Mouse (Mus musculus) midbrain, embryonic 14.5 days (tissue): ENCODE measurements around the gene Rab11fip4. TPM values are rescaled to one million over a fixed set of nuclear protein-coding genes. Genes with fewer than 3 reads are reported as not detected.

Experiments used
- ATAC-seq: fragments of 200-750 bp; cut with Nextera tagmentation; 2 replicates; pipeline ENCODE4 v1.8.0; 2017; ENCODE audit warnings: moderate number of reproducible peaks, moderate library complexity; ENCODE audit not compliant: low FRiP score, low TSS enrichment
- DNase-seq: peaks from one replicate; pipeline ENCODE4 v3.0.0-alpha.2; 2015
- H3K27ac ChIP-seq: fragments of 300-500 bp; sonication (generic); replicated peaks from 2 replicates; pipeline ENCODE4 v1.5.1; 2014; ENCODE audit warnings: mild to moderate bottlenecking, low read depth, low read length, moderate library complexity
- H3K27me3 ChIP-seq: fragments of 300-500 bp; sonication (generic); 2 replicates; pipeline ENCODE4 v1.6.1; 2014; ENCODE audit warnings: low read length, control low read depth, mixed read lengths; ENCODE audit not compliant: control insufficient read depth, insufficient read depth
- H3K36me3 ChIP-seq: fragments of 300-500 bp; sonication (generic); 2 replicates; pipeline ENCODE4 v1.6.1; 2014; ENCODE audit warnings: low read length, control low read depth; ENCODE audit not compliant: control insufficient read depth, insufficient read depth
- H3K4me1 ChIP-seq: fragments of 300-500 bp; sonication (generic); 2 replicates; pipeline ENCODE4 v1.6.1; 2014; ENCODE audit warnings: mild to moderate bottlenecking, antibody characterized with exemption, low read length, control low read depth; ENCODE audit not compliant: control insufficient read depth, insufficient read depth
- H3K4me2 ChIP-seq: fragments of 300-500 bp; sonication (generic); 2 replicates; pipeline ENCODE4 v1.6.1; 2014; ENCODE audit warnings: mild to moderate bottlenecking, low read length, moderate library complexity
- H3K4me3 ChIP-seq: fragments of 300-500 bp; sonication (generic); replicated peaks from 2 replicates; pipeline ENCODE4 v1.5.1; 2014; ENCODE audit warnings: low read depth, low read length
- H3K9ac ChIP-seq: fragments of 300-500 bp; sonication (generic); replicated peaks from 2 replicates; pipeline ENCODE4 v1.6.1; 2014; ENCODE audit warnings: mild to moderate bottlenecking, low read length, moderate library complexity
- H3K9me3 ChIP-seq: fragments of 300-500 bp; sonication (generic); 2 replicates; pipeline ENCODE4 v1.6.1; 2016; ENCODE audit warnings: low read length, control low read depth, mixed read lengths; ENCODE audit not compliant: control insufficient read depth
- WGBS: fragments of 180-500 bp; shearing (Covaris S2); extraction: QIAGEN DNeasy Blood & Tissue Kit; methylation state at CpG from one replicate; pipeline ENCODE4 v1.1.7; 2014; 5-methylcytosine and 5-hydroxymethylcytosine counted together
- polyA plus RNA-seq: library from polyadenylated mRNA; unstranded; fragments of >200 nt; fragmentation: Nextera tagmentation; extraction: Ambion mirVana; gene quantifications from 2 replicates; pipeline ENCODE4 v1.2.1, GENCODE M21; 2014

The Rab11fip4 gene
- polyA plus RNA-seq, 1 experiment from 2014 or later: 24.4 TPM

DNA sequence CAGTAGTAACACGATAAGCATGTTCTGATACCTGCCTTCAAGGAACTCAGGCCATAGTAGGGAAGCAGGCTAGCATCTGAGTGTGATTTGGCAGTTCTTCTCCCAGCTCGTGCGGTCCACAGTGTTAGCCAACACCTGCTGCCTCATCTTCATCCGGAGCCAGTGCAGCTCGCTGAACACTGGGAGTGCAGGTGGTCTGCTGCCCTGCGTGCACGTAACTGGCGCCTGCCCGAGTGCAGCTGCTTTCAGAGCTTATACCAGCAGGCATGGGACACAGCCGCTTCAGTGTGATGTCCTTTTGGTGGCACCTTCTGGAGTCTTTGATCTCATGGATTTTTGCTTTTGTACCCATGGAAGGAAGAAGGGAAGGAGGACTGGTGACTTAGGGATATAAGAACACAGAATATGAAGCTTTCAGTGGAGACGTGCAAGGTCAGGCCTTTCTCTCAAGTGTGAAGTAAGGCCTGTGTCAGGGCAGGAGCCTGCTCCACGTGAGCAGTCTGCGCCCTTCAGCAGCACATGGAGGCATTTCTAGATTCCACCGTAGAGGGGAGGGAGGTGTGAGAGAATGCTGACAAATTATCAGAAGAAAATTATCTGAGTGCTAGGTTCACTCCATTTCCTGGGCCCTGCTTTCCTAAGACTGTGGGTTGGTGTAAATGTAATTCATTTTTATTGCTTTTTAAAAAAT is 15.5 kb upstream of the Rab11fip4 start:
- Histone ChIP-seq H3K4me1 (no peaks in the 10 kb centered on the region), H3K4me2 (no peak overlapping the region), H3K9ac (no peak overlapping the region), H3K9me3 (no peaks in the 10 kb centered on the region), H3K36me3 (peaks cover 70% of the 10 kb centered on the region), H3K27ac (no peak overlapping the region), H3K4me3 (no peak overlapping the region), H3K27me3 (no peaks in the 10 kb centered on the region)
- DNase-seq: no peak
- no peak for ATAC-seq
- 93% methylated on average over 14 of the region's 14 CpGs for WGBS

DNA sequence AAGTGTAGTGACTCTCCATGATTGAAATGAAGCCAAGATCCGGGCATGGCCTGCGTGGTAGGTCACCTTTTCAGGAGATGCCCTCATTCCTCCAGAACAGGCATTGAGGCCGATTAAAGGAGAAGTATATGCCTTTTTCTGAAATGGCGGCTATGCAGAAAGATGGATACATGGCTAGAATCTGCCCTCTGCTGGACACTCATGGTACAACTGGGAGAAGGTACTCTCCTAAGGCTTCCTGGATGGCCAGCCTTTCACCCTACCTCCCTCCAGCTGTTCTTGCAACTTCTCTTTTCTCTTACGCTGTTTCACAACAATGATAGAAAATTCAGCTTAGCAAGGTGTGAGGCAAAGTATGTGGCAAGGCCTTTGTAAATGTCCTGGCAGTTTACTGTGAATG is 13.3 kb upstream of the Rab11fip4 start:
- DNase-seq: peak; percentile 89
- Histone ChIP-seq H3K4me3 (no peak overlapping the region), H3K36me3 (peaks cover 48% of the 10 kb centered on the region), H3K9me3 (no peaks in the 10 kb centered on the region), H3K27me3 (no peaks in the 10 kb centered on the region), H3K9ac (no peak overlapping the region), H3K27ac (no peak overlapping the region; the same call in 1 of the 2 replicates), H3K4me2 (no peak overlapping the region), H3K4me1 (no peaks in the 10 kb centered on the region)
- no peak for ATAC-seq
- WGBS: 47% methylated on average over 5 of the region's 5 CpGs

DNA sequence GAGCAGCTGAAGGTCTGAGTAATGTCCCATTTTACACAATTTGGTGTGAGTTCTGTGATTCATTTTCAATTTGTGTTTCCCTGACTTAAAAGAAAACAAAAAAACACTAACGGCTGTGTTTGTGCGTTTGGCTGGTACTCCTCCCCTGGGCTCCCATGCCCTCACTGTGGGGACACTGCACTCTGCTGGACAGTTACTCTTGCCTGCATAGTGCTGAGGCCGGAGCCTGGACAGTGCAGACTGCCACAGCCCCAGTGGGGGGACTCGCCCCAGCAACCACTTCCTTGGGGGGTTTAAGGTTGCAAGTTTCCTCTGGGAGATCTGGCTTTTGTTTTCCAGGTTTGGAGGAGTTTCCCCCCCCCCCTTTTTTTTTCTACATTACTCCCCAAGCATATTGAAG is 10.4 kb upstream of the Rab11fip4 start:
- Histone ChIP-seq H3K27ac (no peak overlapping the region), H3K27me3 (no peaks in the 10 kb centered on the region), H3K9me3 (no peaks in the 10 kb centered on the region), H3K4me3 (no peak overlapping the region), H3K4me2 (no peak overlapping the region), H3K4me1 (no peaks in the 10 kb centered on the region), H3K36me3 (peaks cover 23% of the 10 kb centered on the region), H3K9ac (no peak overlapping the region)
- DNase-seq (no peak), ATAC-seq (no peak)
- 50% methylated on average over 4 of the region's 4 CpGs for WGBS

DNA sequence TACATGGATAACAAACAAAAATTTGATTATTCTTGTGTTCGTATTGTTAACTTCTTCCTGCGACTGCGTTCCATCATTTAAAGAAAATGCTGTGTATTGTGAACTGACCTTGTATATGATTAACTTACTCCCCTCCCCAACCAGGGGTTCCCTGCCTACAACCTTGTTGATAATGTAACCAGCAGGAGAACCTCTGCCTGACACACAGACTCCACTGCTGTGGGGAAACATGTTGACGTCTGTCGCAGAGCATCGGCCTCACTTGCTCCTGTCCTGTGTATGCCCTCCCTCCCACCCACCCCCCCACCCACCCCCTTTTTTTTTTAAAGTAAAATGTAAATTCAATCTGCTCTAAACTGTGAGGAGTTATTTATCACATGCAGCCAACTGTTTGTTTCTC is 9.8 kb upstream of the Rab11fip4 start:
- Histone ChIP-seq H3K27ac (no peak overlapping the region), H3K4me3 (no peak overlapping the region), H3K9ac (no peak overlapping the region), H3K4me1 (no peaks in the 10 kb centered on the region), H3K9me3 (no peaks in the 10 kb centered on the region), H3K36me3 (peaks cover 21% of the 10 kb centered on the region), H3K4me2 (no peak overlapping the region), H3K27me3 (no peaks in the 10 kb centered on the region)
- WGBS: 91% methylated on average over 6 of the region's 6 CpGs
- no peak for DNase-seq
- ATAC-seq: no peak

DNA sequence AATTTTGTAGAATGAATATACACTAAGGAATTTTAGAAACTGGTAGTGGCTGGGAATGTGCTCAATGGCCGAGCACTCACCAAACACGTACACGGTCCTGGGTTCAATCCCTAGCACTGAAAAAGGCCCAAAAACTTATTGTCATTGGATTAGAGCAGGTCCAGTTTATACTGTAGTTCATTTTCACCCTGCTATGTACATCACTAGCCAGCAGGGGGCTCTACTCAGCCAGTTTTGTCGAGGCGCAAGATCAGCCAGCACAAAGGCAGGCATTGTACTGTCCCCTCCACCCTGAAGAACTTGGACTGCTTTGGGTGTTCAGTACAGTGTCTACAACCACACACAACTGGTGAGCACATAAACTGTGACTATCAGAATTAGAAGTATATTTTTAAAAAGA is 6.8 kb upstream of the Rab11fip4 start:
- DNase-seq: peak; percentile 91

DNA sequence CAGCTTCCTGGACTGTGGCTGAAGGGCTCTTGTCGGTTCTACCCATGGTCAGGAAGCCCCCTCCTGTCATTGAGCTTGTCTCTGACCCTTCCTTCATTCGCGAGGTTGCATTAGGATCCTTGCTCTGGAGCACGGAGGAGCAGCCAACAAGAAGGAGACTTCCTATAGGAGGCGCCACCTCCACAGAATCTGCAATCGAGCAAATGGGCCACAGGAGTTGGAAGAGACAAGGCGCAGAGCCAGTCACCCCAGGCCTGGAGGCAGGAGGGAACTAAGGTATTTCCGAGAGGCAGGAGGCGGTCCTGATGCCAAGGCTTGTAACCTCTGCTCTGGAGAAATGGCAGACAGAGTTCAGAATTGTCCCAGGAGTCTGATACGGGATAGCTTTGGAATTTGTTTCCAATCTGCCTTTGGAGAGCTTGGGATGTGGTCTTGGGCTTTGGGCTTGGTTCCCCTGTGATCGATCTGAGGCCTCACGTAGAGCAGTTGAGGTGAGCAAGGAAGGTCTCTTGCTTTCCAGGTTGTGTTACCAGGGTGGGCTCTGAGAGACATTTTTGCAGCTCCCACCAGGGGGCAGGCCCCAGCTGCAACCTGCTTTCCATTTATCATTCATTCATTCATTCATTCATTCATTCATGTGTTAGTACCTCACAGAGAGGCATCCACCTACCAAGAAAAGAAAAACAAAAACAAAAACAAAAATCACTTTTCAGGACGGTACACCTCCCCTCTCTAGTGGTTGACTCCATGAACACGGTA is 1.5 kb upstream of the Rab11fip4 start:
- Histone ChIP-seq H3K9me3 (no peaks in the 10 kb centered on the region), H3K4me1 (peaks cover 28% of the 10 kb centered on the region), H3K36me3 (no peaks in the 10 kb centered on the region), H3K27ac (no peak overlapping the region), H3K9ac (no peak overlapping the region), H3K4me3 (no peak overlapping the region), H3K4me2 (no peak overlapping the region), H3K27me3 (no peaks in the 10 kb centered on the region)
- DNase-seq (peak; percentile 48), ATAC-seq (no peak)
- 52% methylated on average over 14 of the region's 14 CpGs for WGBS

More for the DNA sequence above, 6.8 kb upstream of the Rab11fip4 start:
- peak; percentile 64 for ATAC-seq
- no peak overlapping the region for H3K27ac ChIP-seq
- no peak overlapping the region for H3K9ac ChIP-seq
- H3K27me3 ChIP-seq: no peaks in the 10 kb centered on the region
- H3K4me1 ChIP-seq: no peaks in the 10 kb centered on the region
- WGBS: 7% methylated on average over 5 of the region's 5 CpGs
- H3K4me2 ChIP-seq: no peak overlapping the region
- H3K4me3 ChIP-seq: no peak overlapping the region
- H3K36me3 ChIP-seq: peaks cover 7% of the 10 kb centered on the region; the same call in 1 of the 2 replicates
- H3K9me3 ChIP-seq: no peaks in the 10 kb centered on the region

DNA sequence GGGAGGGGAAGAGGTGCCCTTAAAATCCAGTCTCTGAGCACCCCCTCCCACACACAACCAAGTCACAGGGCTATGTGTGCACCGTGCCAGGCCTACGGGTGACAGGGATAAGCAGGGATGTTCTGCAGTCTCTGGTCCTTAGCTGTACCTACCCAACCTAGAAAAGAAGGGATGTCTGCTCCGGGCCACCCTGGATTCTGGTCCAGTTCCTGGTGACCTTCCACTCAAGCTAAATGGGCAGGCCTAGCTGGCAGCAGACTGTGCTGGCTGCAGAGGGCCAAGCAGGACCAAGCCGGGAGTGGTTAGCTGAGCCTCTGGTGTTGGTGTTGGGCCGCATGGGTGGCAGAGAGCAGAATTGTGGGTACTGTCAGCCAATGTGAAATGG is 571 bp downstream of the Rab11fip4 start:
- H3K36me3 ChIP-seq: no peaks in the 10 kb centered on the region
- H3K9me3 ChIP-seq: no peaks in the 10 kb centered on the region
- ATAC-seq (0 out of 2 replicates have a peak, but pooled peaks have one; percentile 35), DNase-seq (no peak)
- H3K4me2 ChIP-seq: peak overlapping the region; percentile 74
- H3K4me1 ChIP-seq: peaks cover 34% of the 10 kb centered on the region
- peak overlapping the region; percentile 68 for H3K4me3 ChIP-seq
- peak overlapping the region; percentile 87 for H3K27ac ChIP-seq
- peak overlapping the region; percentile 93 for H3K9ac ChIP-seq
- H3K27me3 ChIP-seq: no peaks in the 10 kb centered on the region
- 13% methylated on average over 5 of the region's 5 CpGs for WGBS

DNA sequence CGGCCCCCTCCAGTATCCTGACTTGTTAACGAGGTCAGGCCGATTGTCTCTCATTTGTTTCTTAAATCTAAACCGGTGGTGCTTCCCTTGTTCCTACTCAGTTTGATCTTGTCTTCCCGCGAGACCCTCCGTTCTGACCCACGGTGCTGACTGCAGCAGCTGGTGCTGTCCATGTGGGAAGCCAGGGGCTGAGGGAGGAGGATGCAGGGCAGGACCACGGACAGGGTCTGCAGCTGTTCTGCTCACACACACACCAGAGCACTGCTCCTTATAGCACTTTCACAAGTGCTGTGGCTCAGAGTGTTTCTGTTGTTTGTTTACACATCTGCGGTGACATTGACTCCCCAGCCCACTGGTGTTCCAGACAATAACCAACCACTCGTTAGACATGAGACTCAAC is 2.5 kb downstream of the Rab11fip4 start:
- DNase-seq (peak; percentile 39), ATAC-seq (no peak)
- Histone ChIP-seq H3K27ac (no peak overlapping the region), H3K4me2 (peak overlapping the region; percentile 74), H3K4me3 (peak overlapping the region; percentile 68; the same call in 1 of the 2 replicates), H3K9me3 (no peaks in the 10 kb centered on the region), H3K4me1 (peaks cover 34% of the 10 kb centered on the region), H3K9ac (no peak overlapping the region; the same call in 1 of the 2 replicates), H3K36me3 (no peaks in the 10 kb centered on the region), H3K27me3 (no peaks in the 10 kb centered on the region)
- 35% methylated on average over 11 of the region's 11 CpGs for WGBS
